Mouse (Mus musculus) T-helper 17 cell (primary cell): Measurements from ENCODE around the gene Lck.

Experiments used
- in situ Hi-C, 2 experiments: fragments of 300-600 bp; cut with MboI, MseI; formaldehyde crosslinking; loops; 1 replicate in 1 of 2; 2 replicates in 1 of 2; pipeline ENCODE4 v1.15.1; 2025; ENCODE audit warnings: high pct_unique_total_duplicates in 2 of 2

Lck gene

DNA sequence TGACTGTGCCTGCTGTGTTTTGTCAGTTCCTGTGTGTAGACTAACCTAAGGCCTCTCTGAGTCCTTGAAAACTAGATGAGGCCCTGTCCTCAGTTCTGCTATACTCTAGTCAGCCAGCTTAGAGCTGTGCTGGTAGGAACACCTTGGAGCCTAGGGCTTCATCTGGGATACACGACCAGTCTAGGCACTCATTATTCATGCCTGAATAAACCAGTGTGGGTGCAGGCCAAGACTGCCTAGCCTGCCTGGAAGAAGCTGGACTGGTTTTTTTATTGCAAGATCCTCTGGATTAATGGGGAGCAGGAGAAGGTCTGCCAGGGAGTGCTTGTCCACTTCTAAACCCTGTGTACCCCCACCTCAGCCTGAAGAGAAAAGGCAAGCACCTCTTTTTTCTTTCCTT is 13.5 kb upstream of the Lck start:
- in situ Hi-C loops, result no loop called here

DNA sequence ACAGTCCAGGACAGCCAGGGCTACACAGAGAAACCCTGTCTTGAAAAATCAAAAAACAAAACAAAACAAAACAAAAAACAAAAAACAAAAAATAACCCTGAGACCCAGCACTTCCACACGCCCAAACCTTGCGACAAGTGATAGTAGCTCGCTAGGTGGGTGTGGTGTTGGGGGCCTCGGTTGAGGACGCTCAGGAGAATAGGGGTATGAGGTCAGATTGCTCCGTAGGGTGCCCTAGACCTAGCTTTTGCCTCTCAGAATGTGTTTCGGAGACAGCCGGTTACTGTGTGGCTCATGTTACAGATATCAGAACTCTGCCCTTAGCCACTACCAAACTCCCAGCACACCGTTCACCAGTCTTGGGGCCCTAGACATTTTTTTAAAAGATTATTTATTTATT is 12.3 kb upstream of the Lck start:
- in situ Hi-C loops, result no loop called here

DNA sequence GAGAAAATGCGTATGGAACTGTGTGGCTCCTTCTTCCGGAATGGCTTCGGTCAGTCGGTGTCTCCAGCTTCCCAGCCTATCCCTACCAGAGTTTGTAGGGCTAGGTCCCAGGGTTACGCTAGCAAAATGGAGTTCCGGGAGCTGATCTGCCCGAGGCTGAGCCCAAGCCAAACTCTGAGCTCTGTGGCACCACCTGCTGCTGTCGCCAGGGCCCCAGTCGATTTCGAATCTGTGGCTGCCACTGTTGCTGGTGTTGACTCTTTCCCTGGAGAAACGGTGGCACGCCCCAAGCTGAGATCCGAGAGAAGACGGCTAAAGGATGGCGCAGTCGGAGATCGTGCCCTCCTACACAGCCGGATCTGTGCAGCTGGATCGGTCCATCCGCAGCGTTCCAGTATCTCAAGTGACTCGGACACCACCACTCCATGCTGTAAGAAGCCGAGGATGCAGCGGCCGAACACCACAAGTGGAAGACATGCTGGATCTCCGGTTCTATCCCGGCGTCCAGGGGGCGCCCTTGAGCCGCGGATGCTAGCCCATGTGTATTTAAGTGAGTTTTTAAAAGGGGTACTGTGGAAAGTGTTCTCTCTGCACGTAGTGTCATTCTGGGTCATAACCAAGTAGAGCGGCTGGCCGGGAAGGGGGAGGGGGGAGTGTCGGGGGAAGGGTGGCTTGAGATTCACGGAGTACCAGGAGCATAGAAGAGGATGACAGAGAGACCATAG is 11.6 kb upstream of the Lck start:
- in situ Hi-C loops, result no loop called here

DNA sequence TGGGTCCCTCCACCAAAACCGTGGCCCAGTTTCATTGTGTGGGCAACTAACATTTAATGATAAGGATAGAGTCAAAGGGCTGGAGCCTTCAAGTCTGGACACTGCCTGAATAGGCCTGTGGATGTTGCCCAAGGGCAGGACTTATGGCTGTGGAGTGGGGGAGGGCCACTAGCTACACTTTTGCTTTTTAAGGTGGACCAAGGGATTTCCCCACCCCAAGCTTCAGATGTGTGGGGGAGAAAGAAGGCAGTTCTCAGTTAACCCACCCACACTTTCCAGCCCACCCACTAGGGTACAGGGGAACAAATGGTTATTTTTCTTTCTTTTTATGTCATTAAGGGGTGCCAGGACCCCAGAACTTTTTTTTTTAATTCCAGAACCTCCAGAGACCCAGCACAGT is 10.9 kb upstream of the Lck start:
- in situ Hi-C loops, result no loop called here

DNA sequence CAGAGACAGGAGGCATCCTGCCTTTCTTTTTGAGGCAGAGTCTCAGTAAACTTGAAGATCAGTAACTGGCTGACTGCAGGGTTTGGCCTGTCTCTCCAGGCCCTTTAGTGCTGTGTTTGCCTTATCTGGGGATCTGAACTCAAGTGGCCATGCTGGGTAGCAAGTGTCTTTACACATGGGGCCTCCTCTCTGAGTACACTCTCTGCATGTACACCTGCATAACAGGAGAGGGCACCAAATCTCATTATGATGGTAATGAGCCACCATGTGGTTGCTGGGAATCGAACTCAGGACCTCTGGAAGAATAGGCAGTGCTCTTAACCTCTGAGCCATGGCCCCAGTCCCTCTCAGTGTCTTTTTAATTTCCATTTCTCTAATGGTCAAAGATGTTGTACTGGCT is 8.8 kb upstream of the Lck start:
- in situ Hi-C loops, result no loop called here

DNA sequence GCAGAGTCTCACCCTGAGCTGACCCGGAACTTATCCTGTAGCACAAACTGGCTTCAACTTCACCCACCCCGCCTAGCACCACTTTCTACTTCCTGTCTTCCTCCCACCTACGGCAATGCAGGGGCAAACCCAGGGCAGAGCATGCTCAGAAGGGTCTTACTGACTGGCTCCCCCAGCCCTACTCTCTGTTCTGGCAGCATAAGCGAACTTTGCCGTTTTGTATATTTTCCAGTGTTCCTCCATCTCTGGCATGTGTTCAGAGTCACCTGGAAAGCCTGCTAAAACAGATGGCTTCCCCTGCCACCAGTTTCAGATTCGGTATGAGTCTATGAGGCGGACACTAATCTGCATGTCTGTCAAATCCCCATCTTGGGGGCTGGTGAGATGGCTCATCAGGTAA is 6.9 kb upstream of the Lck start:
- in situ Hi-C loops, result no loop called here

DNA sequence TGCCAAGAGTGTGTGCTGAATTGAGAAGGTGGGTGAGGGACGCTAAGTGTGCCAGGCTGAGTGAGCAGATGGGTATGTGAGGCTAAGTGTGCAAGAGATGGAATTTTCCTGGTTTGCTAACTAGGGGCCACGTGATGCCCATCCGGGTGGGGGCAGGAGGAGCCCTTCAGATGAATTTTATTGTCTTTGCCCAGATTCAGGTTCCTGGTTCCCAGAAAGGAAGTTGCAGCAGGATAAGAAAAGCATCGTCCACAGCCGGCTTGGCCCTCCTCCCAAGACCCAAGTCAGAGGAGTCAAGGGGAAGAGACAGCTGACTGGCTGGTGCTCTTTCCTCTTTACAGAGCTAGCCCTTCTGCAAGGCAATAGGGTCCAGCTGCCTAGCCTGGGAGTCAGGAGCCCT is 5.0 kb upstream of the Lck start, which contains the start of gene Fam167b:
Gene Fam167b, minus strand, starts transcription at position 84 of the 400 bp plus-strand sequence.
- in situ Hi-C loops, result no loop called here

DNA sequence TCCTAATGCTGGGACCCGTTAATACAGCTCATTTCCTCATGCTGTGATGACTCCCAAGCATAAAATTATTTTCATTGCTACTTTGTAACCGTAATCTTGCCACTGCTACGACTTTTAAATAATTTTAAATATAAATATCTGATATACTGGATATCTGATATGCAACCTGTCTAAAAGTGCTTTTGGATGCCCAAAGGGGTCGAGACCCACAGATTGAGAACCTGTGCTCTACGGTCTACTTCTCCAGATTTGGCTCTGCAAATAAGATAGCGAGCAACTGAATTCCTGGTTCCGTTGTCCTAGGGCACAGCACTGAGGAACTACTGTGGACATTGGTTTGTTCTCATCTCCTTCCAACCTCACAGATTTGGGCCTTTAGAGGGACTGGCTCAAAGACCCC is 4.2 kb upstream of the Lck start:
- in situ Hi-C loops, result no loop called here

DNA sequence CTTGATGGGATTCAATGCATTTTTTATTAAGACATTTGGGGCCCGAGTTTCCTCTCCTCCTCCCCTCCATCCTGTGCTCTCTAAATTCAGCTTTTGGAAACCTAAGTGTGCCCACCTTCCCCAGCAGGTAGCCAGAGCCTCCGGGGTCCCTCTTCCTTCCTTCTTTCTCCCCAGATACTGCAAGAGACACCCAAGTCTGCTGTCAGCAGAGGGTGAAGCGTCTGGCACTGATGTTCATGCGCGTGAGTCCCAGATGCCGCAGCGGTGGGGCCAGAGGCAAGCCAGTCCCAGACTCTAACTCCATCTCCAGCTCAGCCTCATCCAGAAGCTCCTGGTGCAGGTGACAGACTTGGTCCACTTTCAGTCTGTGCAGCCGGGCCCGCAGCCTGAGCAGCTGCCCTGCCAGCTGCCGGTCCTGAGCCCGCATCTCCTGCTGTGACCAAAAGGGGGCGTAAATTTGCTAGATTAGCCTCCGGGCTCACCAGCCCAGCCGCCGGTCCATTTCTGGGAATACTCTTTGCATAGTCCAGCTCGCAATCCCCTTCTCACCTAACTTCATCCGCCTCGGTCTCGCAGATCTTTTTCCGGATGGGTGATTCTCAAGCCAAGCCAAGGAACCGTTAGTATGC is 3.5 kb upstream of the Lck start:
- in situ Hi-C loops, result no loop called here

DNA sequence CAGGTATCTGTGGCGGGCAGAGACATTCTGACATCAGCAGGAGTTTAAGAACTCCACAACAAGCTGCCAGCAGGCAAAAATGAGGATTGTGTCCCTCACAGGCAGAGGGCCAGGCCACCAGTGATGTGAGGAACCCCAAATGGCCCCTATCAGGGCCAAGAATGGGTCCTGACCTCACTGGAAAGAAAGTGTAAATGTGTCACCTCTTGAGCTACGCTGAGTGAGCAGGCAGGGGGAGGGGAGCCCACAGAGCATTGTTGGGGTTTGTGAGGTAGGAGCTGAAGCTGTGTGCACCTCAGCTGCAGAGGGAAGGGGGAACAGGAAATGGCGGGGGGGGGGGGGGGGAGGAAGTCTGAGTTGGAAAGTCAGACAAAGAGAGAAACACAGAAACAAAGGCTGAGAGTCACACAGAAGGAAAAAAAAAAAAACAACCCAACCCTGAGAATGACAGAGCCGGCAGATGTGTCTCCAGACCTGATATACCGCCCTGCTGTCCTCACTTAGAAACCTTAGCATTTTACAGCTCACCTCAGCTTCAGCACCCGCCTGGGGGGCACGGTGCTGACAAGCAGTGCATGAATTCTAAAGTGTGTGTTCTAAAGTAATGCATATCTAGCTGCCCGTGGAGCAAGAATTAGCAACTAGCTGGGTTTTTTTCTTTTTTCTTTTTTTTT is 1.9 kb upstream of the Lck start:
- in situ Hi-C loops, result no loop called here

DNA sequence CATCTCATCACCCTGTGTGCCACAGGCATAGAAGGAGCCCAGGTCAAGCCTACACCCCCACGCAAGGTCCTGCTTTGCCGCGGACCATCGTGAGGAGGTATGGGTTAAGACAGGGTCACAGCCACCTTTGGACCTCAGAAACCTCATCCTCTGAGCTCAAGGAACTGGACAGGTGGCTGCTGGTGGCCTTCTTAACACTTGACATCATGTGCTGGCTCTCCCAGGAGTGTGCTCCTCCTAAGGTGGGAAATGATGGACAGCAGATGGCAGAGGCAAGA is 409 bp downstream of the Lck start:
- in situ Hi-C loops, result no loop called here

DNA sequence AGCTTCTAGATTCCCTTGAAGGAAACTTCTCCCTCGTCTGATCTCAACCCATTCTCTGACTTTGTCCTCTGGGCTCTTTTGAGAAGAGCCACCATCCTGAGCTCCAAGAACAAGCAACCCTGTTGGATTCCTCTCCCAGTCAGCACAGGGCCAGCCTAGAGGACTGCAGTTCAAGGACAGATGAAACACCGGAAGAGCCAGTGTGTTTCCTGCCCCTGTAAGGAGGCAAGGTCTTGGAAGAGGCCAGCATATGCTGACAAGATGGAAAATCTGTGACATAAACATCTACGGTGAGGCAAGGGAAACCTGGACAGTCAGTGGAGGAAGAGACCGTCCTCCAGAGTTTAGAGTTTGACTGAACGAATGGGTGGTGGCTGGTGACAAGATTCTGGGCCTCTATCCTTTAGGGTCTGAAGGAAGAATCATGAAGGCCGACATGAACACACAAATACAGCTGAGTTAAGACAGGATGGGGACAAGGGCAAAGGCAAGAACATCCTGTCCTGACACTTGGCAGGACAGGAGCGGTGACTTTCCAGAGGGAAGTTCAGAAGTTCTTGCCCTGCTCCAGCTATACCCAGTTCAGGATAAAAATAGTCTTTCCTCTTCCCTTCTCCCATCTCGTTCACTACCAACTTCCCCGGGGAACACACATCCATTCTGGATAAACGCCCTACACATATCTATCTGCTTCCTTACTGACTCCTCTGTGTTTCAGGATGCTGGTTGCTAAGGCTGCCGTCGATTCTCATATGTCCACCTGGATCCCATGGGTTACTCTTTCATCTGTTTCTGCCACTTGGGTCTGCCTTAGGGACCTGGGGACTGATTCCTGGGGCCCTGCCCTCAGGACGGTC is 977 bp downstream of the Lck start:
- in situ Hi-C loops, result no loop called here

DNA sequence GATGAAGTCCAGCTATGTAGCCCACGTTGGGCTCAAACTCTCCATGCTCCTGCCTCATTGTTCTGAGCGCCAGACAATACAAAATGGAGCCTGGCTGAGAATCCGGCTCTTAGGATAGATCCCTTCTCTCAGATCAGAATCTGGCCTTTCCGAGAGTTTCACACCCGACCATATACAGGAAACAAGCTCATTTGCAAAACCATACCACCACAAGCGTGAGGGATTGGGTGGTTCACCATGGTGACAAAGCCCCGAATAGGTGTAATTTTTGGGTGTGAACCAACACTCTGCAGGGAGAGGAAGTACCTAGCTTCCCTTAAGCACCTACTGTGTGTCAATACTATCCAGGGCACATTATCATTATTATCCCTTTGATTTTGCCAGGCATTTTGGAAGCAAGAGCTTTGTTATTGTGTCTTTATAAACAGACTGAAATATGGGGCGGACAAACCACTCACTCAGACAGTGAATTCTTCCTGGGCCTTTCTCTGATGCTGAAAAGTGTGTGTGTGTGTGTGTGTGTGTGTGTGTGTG is 1.8 kb downstream of the Lck start:
- in situ Hi-C loops, result no loop called here

DNA sequence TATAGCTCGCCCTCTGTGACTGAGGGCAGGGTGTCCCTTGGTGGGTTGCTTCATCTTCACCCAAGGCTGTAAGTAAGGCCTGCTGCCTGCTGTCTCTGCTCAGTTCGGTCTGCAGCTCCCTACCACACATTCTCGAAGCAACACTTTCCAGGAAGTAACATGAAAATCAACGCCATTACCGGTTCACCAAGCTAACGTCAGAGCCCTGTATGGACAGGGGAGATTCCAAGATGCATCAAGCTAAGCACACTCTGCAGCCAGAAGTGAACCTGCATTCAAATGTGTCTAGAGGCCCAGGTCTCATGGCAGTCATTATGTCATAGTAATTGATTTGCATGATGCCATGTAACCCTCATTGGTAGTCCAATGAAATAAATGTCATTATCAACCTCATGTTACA is 3.4 kb downstream of the Lck start:
- in situ Hi-C loops, result no loop called here

DNA sequence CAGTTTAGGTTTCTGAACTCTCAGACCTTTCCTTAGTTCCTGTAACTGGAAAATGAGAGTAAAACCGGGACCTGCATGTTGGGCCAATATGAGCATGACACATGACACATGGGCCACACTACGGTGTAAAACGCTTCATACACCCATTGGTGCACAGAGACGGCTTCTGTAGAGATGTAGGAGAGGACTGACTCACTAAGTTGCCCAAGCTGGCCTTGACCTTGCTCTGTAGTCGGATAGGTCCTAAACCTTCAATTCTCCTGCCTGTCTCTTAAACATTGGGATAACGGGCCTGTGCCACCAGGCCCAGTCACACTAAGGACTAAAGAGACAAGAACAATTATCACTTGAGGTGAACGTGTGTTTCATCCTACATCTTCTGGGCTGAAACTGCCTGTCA is 5.1 kb downstream of the Lck start:
- in situ Hi-C loops, result no loop called here

DNA sequence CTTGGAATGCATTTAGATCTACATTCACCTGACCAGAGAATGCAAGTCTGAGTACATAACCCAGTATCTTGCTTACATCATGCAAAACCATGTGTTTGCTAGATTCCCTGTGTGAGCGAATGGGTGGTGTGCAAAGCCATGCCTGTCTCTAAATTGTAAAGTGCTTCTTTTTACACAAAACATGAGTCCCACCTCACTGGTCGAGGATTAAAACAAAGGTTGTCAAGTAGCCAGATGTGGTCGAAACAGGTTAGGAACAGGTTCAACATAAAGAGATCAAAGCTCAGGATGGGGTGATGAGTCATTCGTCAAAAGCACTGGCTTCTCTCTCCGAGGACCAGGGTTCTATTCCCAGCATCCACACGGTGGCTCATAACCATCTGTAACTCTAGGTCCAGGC is 8.3 kb downstream of the Lck start:
- in situ Hi-C loops, result no loop called here

DNA sequence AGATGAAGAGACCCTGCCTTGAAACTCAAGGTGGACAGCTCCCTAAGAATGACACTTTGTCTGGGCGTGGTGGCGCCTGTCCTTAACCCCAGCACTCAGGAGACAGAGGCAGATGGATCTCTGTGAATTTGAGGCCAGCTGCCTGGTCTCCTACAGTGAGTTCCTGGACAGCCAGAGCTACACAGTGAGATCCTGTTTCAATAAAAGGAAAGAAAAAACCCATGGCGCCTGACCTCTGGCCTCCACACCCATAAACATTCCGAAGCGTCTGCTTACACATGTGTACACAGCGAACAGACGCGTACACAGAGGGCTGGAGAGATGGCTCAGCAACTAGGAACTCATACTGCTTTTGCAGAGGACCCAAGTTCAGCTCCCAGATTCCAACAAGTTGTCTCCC is 9.7 kb downstream of the Lck start:
- in situ Hi-C loops, result no loop called here

DNA sequence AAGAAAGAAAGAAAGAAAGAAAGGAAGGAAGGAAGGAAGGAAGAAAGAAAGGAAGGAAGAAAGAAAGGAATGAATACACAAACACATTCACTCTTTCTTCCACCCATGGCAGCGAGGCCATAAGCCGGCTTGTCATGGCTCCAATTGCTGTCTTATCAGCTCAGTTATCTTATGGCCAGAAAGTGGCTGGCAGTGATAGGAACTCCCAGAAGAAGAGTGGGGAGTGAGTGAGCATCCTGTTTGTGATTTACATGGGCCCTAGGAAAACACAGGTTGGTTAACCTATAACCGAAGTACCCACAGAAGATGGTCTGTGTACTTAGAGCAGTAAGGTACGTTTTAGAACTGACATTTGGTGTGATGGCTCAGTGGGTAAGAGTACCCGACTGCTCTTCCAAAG is 12.3 kb downstream of the Lck start:
- in situ Hi-C loops, result no loop called here

DNA sequence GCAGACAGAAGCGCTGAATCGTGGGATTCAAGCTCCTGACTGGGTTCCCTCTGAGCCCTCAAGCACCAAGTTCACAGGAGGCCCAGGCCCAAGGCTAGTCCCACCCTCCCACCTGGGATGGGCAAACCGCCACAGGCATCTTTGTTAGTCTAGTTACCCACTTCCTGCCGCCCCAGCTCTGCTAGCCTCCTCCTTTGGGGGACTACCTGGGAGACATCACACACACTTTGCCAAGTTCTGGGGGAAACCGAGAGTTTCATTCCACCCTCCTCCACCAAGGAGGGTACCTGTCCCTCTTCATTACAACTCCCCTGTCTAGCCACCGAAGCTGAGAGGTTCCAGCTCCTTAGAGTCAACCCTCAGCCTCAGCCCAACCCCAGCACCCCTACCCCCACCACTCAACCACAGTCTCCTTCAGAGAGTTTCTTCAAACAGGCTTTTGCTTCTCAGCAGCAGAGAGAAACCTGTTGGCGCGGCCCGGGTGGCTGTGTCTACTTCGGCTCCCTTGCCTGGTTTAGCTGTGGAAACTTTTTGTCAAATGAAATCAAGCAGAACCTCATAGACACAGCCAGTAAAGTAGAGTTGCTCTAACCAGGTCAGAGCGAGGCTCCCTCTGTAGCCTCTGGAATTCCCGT is 15.0 kb downstream of the Lck start:
- in situ Hi-C loops, result loop anchor here (5.0 to 10.0 kb wide), 2 partner anchors 44 to 46 kb away; partner anchors contain the start of genes Eif3i (in 2 of the 2) and Tmem234 (in 2 of the 2)

DNA sequence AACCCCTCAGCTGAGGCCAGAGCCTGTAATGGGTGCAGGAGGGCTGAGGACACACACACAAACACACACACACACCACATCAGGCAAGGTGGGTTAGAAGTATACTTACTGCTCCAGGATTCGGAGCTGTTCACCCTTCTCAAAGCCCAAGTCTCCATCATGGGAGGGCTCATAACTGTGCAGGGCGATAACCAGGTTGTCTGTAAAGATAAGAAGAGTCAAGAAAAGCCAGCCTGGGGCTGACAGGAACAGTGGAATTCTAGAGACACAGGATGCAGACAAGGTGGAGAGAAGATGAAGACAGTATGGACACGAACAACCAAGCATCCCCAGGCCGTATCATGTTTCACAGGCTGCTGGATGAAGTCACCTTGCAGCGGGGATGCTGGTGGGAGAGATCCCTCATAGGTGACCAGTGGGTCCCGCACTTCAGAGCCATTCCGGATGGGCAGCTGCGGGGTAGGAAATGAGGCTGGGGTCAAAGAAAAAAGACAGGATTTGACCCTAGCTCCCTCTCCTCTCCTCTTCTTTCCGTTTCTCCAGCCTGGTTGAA is 16.1 kb downstream of the Lck start:
- in situ Hi-C loops, result loop anchor here (5.0 to 10.0 kb wide), 2 partner anchors 45 to 47 kb away; partner anchors contain the start of genes Eif3i (in 2 of the 2) and Tmem234 (in 2 of the 2)
